Mouse (Mus musculus) lung, embryonic 16.5 days (tissue): Measurements from ENCODE around the gene Gdpd1. TPM values are rescaled to one million over a fixed set of nuclear protein-coding genes. Genes with fewer than 3 reads are reported as not detected.

ENCODE experiments used
- ATAC-seq: fragments of 200-750 bp; cut with Nextera tagmentation; 2 replicates; pipeline ENCODE4 v1.8.0; 2017; ENCODE audit warnings: low read depth, mild to moderate bottlenecking, moderate library complexity
- H3K27ac ChIP-seq: fragments of 300-500 bp; sonication (generic); 2 replicates; pipeline ENCODE4 v1.5.1; 2014; ENCODE audit warnings: mild to moderate bottlenecking, control low read depth, low read length
- H3K27me3 ChIP-seq: fragments of 300-500 bp; sonication (generic); 2 replicates; pipeline ENCODE4 v1.6.1; 2014; ENCODE audit warnings: low read depth, low read length, mixed read lengths; ENCODE audit not compliant: control insufficient read depth, insufficient read depth
- H3K36me3 ChIP-seq: fragments of 300-500 bp; sonication (generic); 2 replicates; pipeline ENCODE4 v1.6.1; 2014; ENCODE audit warnings: low read length; ENCODE audit not compliant: control insufficient read depth, insufficient read depth
- H3K4me1 ChIP-seq: fragments of 300-500 bp; sonication (generic); replicated peaks from 2 replicates; pipeline ENCODE4 v1.6.1; 2014; ENCODE audit warnings: low read length, mixed read lengths; ENCODE audit not compliant: control insufficient read depth, insufficient read depth
- H3K4me2 ChIP-seq: fragments of 300-500 bp; sonication (generic); 2 replicates; pipeline ENCODE4 v1.6.1; 2014; ENCODE audit warnings: low read depth, low read length, control low read depth
- H3K4me3 ChIP-seq: fragments of 300-500 bp; sonication (generic); 2 replicates; pipeline ENCODE4 v1.5.1; 2014; ENCODE audit warnings: mild to moderate bottlenecking, low read length, control low read depth
- H3K9ac ChIP-seq: fragments of 300-500 bp; sonication (generic); 2 replicates; pipeline ENCODE4 v1.6.1; 2014; ENCODE audit warnings: low read length, control low read depth
- H3K9me3 ChIP-seq: fragments of 300-500 bp; sonication (generic); 2 replicates; pipeline ENCODE4 v1.6.1; 2016; ENCODE audit warnings: low read length; ENCODE audit not compliant: control insufficient read depth
- WGBS: fragments of 180-500 bp; shearing (Covaris S2); extraction: QIAGEN DNeasy Blood & Tissue Kit; methylation state at CpG from one replicate; pipeline ENCODE4 v1.1.7; 2014; 5-methylcytosine and 5-hydroxymethylcytosine counted together
- polyA plus RNA-seq: library from polyadenylated mRNA; unstranded; fragments of >200 nt; fragmentation: Nextera tagmentation; extraction: Ambion mirVana; gene quantifications from 2 replicates; pipeline ENCODE4 v1.2.1, GENCODE M21; 2015

The Gdpd1 gene
- polyA plus RNA-seq, 1 experiment from 2014 or later: 25.1 TPM

DNA sequence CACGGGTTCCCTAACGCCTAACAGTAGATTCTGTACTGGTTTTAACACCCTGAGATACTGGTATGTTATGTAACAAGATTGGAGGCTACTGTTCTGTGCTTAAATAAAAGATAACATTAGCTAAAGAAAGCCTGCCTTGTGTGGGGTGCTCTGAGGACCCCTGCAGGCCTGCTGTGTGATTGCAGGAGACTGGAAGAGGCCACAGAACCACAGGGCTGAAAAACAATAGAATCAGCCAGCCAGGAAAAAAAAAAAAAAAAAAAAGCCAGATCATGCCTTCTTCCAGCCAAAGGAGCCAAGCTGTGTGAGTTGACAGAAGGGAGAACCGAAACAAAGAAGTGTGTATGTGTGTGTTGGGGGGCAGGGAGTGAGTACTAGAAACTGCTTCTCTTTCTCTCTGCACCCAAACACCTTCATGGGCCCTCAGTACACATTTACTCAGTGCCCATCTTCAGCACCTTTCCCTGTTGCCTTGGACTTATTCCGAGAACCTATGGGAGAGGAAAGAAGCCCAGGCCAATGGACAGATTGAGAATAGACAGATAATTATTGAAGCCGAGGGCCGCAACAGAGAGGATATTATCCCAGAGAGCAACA lies 78.1 kb downstream of the Gdpd1 start:
- no peaks in the 10 kb centered on the region for H3K9me3 ChIP-seq
- no peak overlapping the region for H3K4me3 ChIP-seq
- 40% methylated on average over 6 of the region's 6 CpGs for WGBS
- no peaks in the 10 kb centered on the region for H3K27me3 ChIP-seq
- no peak overlapping the region for H3K4me2 ChIP-seq
- no peaks in the 10 kb centered on the region for H3K36me3 ChIP-seq
- peak overlapping the region; percentile 3; the same call in 1 of the 2 replicates for H3K9ac ChIP-seq
- ATAC-seq: no peak
- H3K4me1 ChIP-seq: peaks cover 21% of the 10 kb centered on the region
- no peak overlapping the region for H3K27ac ChIP-seq

DNA sequence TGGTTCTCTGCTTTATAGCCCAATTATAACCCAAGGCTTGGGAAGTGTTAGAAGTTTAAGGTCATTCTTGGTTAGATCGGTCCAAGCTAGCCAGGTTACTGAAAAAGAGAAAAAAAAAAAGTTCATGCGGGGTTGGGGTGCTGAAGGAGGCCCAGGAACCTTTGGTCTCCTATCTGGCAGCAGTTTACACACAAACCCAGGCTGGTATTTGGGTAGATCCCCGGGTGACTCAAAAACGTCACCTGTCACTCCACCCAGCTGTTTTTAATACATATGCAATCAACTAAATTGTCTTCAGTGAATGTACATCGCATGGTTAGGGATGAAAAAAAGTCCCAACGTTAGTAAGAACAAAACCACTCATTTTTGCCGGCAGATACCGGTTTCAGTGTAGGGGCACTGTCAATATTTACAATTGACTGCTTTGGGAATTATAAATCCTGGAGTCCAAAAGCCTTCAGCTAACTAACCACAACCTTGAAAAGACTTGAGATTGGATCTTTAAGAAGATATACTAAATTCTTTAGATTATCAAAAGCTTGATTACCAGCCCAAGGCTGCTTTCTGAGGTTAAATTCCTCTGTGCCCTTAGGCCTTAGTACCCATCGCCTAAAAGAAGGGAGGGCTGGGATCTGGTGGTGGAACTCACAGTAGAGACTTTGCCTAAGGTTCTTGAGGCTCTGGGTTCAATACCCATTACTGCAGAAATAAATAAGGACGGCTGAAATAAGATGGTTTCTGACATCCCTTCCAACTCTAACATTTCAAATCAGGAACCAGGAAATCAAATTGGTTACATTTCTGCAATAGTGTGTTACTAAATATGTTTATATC lies 78.9 kb downstream of the Gdpd1 start:
- Histone ChIP-seq H3K9ac (no peak overlapping the region), H3K36me3 (no peaks in the 10 kb centered on the region), H3K4me2 (no peak overlapping the region), H3K27me3 (no peaks in the 10 kb centered on the region), H3K4me1 (peaks cover 21% of the 10 kb centered on the region), H3K27ac (peak overlapping the region; percentile 50; the same call in 1 of the 2 replicates), H3K9me3 (no peaks in the 10 kb centered on the region), H3K4me3 (no peak overlapping the region)
- WGBS: 36% methylated on average over 10 of the region's 10 CpGs
- ATAC-seq: no peak

DNA sequence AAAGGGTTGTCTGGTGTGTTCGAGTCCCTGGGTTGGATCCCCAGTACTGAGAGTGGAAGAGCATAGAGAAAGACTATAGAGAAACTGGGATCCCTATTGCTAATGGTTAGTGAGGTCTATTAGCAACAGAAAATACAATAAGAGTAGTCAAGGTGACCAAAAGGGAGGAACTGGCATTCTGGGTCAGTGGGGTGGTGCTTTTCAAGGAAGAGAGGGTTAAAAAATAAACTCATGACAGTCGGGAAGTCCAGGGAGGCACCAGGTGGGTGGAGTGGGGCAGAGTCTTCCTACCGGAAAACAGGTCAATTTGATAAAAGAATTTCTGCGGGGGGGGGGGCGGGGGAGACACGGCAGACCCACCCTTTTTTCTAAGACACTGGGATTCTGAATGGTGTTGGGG lies 79.5 kb downstream of the Gdpd1 start:
- H3K36me3 ChIP-seq: no peaks in the 10 kb centered on the region
- no peak for ATAC-seq
- H3K9me3 ChIP-seq: no peaks in the 10 kb centered on the region
- H3K4me1 ChIP-seq: peaks cover 23% of the 10 kb centered on the region
- H3K27me3 ChIP-seq: no peaks in the 10 kb centered on the region
- 14% methylated on average over 6 of the region's 6 CpGs for WGBS
- peak overlapping the region; percentile 78 for H3K27ac ChIP-seq
- H3K4me2 ChIP-seq: peak overlapping the region; percentile 85
- peak overlapping the region; percentile 96 for H3K4me3 ChIP-seq
- peak overlapping the region; percentile 59 for H3K9ac ChIP-seq

DNA sequence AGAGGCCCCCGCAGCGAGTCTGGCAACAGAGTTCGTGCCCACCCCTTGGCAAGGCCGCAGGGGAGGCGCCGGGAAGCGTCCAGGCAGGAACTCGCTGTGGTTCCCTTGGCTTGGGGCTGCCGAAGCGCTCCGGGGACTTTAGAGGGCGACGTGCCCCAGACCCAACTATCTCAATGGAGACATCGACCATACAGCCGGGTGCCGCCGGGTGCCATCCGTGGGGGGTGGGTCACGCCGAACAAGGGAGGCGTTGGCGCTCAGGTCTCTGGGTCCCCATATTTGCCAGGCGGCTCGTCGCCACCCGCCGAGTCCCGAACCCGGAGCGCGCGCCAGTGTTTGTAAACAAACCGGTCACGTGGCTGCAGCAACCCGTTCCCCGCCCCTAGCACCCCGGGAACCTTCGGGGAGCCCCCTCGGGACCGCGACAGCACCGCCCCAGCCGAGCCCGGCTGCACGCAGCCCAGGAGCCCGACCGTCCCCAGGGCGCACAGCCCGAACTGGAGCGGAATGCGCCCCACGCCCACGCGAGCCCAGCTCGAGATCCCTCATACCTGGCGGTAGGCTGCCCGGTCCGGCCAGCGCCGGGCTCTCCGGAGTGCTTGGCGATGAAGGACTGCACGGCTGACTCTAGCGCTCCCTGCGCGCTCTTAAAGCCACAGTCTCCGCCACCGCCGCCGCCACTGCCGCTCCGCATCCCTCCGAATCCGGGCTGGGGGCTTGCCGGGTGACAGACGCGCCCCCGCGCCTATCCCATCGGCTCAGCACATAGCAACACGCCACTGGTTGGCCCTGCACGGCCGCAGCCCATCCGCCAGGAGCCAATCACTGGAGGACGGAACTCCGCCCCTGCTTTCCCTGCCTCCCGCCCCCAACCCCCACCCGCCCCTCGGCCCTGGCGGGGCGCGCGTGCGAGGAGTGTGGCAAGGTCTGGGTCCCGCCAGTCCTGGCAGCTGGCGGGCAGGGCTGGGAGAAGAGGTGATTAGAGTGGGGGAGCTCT lies 80.5 kb downstream of the Gdpd1 start, which contains the start of gene Ypel2:
TSS of gene Ypel2 (minus strand) at position 667 of the 997 bp plus-strand sequence.
- Histone ChIP-seq H3K36me3 (no peaks in the 10 kb centered on the region), H3K27me3 (no peaks in the 10 kb centered on the region), H3K4me2 (peak within 1 kb of the TSS; percentile 85), H3K9me3 (no peaks in the 10 kb centered on the region), H3K4me1 (peaks cover 24% of the 10 kb centered on the region), H3K9ac (peak within 1 kb of the TSS; percentile 89), H3K27ac (peak within 1 kb of the TSS; percentile 97), H3K4me3 (peak within 1 kb of the TSS; percentile 96)
- under 1% methylated on average over 93 of the region's 96 CpGs for WGBS
- ATAC-seq: peak; percentile 100

DNA sequence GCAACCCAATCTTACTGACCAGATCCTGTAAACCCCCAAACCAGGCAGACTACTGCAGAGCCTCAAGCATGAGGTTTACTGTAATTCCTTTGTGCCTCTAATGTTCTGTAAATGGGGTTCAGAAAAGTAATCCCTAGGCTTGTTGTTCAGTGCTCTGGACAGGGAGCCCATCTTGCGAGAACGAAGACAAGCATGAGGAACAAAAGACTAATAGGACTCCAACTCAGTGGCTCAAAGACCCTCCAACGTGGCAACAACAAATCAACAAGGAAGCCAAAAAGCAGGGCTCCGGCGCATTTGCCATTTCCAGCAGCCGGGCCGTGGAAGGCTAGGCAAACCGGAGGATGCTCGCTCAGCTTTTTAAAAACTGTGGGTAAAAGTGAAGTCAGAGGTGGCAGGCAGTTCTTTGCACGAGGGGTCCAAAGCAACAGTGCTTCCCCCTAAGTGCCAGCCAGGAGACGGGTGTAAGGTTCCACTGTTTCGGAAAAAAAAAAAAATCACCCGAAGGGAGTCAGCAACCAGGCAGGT lies 81.3 kb downstream of the Gdpd1 start:
- Histone ChIP-seq H3K4me1 (peaks cover 24% of the 10 kb centered on the region), H3K36me3 (no peaks in the 10 kb centered on the region), H3K27ac (peak overlapping the region; percentile 97), H3K9ac (peak overlapping the region; percentile 89), H3K27me3 (no peaks in the 10 kb centered on the region), H3K4me3 (peak overlapping the region; percentile 96), H3K4me2 (peak overlapping the region; percentile 85), H3K9me3 (no peaks in the 10 kb centered on the region)
- ATAC-seq: no peak
- 2% methylated on average over 13 of the region's 13 CpGs for WGBS

DNA sequence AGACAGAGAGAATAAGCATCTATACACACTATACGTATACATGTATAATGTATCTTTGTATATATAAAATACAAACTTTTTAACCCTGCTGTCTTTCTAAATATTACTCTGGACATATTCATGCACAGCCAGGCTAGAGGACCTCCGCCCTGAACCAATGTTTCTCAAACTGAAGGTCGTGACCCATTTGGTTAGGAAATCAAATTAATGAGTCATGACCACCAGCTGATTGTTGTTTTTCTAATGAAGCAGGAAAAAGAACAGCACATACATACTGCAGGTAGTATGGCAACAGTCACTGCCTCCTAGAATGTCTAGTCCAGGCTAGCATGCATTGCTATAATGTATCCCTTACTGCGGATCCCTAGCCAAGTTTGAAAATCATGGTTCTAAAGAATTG lies 82.6 kb downstream of the Gdpd1 start:
- Histone ChIP-seq H3K4me1 (peaks cover 26% of the 10 kb centered on the region), H3K4me3 (no peak overlapping the region), H3K4me2 (peak overlapping the region; percentile 85; the same call in 1 of the 2 replicates), H3K36me3 (no peaks in the 10 kb centered on the region), H3K9me3 (no peaks in the 10 kb centered on the region), H3K27me3 (no peaks in the 10 kb centered on the region), H3K27ac (no peak overlapping the region), H3K9ac (no peak overlapping the region)
- 83% methylated on average over 4 of the region's 4 CpGs for WGBS
- ATAC-seq: no peak

DNA sequence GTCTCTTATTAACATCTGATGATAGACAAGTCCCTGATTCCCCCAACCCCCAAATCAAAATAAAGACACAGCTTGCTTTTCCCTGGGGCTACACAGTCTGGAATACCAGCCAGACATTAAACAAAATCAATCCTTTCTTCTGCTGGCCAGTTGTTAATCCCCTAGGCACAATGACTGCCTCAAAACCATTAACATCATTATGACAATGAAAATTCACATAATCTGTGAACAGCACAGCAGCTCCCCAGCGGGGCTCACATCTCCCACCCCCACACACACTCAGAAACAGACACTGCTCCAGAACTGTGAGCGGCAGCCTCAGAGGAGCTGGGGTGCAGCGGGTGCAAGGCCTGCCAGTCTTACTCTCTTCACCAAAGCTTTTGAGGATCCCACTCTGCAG lies 83.6 kb downstream of the Gdpd1 start:
- 81% methylated on average over 3 of the region's 3 CpGs for WGBS
- Histone ChIP-seq H3K36me3 (no peaks in the 10 kb centered on the region), H3K4me2 (no peak overlapping the region), H3K9me3 (no peaks in the 10 kb centered on the region), H3K27me3 (no peaks in the 10 kb centered on the region), H3K4me1 (peaks cover 26% of the 10 kb centered on the region), H3K27ac (no peak overlapping the region), H3K9ac (no peak overlapping the region), H3K4me3 (no peak overlapping the region)
- no peak for ATAC-seq

DNA sequence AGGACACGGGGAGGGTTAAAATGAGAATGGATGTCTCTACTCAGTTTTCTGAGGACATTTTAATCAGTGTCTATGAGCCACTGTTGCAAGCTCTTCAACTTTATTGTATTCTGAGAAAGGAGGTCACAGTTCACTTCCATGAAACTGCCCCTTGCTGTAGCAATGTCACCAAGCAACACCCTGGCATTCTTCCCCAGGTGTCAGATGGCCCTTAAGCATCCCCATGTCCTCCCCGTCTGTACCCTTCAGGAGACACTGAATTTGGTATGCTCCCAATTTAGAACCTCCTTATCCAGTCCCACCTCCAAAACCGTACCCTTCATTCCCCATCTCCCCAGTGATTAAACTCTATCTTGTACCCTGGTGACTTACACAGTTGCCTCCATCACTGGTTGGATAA lies 88.9 kb downstream of the Gdpd1 start:
- H3K9ac ChIP-seq: no peak overlapping the region
- H3K27ac ChIP-seq: no peak overlapping the region
- ATAC-seq: no peak
- H3K27me3 ChIP-seq: no peaks in the 10 kb centered on the region
- WGBS: 75% methylated on average over 3 of the region's 3 CpGs
- no peaks in the 10 kb centered on the region for H3K9me3 ChIP-seq
- no peak overlapping the region for H3K4me2 ChIP-seq
- H3K36me3 ChIP-seq: no peaks in the 10 kb centered on the region
- H3K4me1 ChIP-seq: peaks cover 4% of the 10 kb centered on the region; the same call in 1 of the 2 replicates
- H3K4me3 ChIP-seq: no peak overlapping the region
